Mouse (Mus musculus) midbrain, embryonic 10.5 days (tissue): ENCODE data around the gene Slc8b1. TPM values are rescaled to one million over a fixed set of nuclear protein-coding genes. Genes with fewer than 3 reads are reported as not detected.

Experiments
- DNase-seq: peaks from one replicate; pipeline ENCODE4 v3.0.0-alpha.2; 2017; ENCODE audit warnings: low spot score
- H3K27ac ChIP-seq: fragments of 300-500 bp; sonication (generic); replicated peaks from 2 replicates; pipeline ENCODE4 v1.5.1; 2016; ENCODE audit warnings: mild to moderate bottlenecking
- H3K27me3 ChIP-seq: fragments of 300-500 bp; sonication (generic); 2 replicates; pipeline ENCODE4 v1.6.1; 2016; ENCODE audit warnings: low read depth, mild to moderate bottlenecking; ENCODE audit not compliant: poor library complexity, severe bottlenecking
- H3K36me3 ChIP-seq: fragments of 300-500 bp; sonication (generic); 2 replicates; pipeline ENCODE4 v1.6.1; 2016; ENCODE audit warnings: mild to moderate bottlenecking, moderate library complexity
- H3K4me1 ChIP-seq: fragments of 300-500 bp; sonication (generic); 2 replicates; pipeline ENCODE4 v1.6.1; 2016
- H3K4me3 ChIP-seq: fragments of 300-500 bp; sonication (generic); 2 replicates; pipeline ENCODE4 v1.5.1; 2016; ENCODE audit warnings: mild to moderate bottlenecking, moderate library complexity
- H3K9me3 ChIP-seq: fragments of 300-500 bp; sonication (generic); replicated peaks from 2 replicates; pipeline ENCODE4 v1.6.1; 2016; ENCODE audit warnings: mild to moderate bottlenecking
- WGBS: fragments of 180-500 bp; shearing (Covaris S2); methylation state at CpG from one replicate; pipeline ENCODE4 v1.1.7; 2016; 5-methylcytosine and 5-hydroxymethylcytosine counted together
- polyA plus RNA-seq: library from polyadenylated mRNA; unstranded; fragments of >200 nt; fragmentation: Nextera tagmentation; extraction: Ambion mirVana; gene quantifications from 2 replicates; pipeline ENCODE4 v1.2.1, GENCODE M21; 2016

Gene Slc8b1
- polyA plus RNA-seq, 1 experiment from 2014 or later = 3.9 TPM

DNA sequence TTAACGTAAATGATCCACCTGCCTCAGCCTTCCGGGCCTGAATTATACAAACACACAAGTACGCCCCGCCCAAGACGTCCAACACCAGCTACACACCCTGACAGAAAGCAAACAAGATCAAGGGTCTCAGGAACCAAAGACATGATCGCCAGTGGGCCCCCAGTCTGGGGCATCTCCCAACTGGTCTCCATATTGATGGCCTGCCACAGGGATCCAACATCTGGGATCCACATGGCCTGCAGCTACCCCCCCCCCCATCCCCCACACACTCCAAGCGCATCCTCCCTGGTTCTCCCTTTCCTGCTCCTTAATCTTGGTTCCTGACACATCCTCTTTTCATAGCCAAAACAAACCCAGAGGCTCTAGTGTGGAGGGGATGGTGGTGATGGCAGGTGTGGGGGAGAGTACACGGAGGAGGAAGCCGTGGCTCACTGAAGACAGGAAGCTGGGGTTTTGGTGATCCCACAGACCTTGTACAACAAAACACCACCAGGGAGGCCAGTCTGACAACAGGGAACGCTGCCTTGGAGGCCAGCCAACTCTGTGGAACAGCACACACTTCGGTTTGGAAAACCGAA is 67.6 kb downstream of the Slc8b1 start:
- Histone ChIP-seq H3K4me1 (peaks cover 29% of the 10 kb centered on the region), H3K27ac (peak overlapping the region; percentile 64), H3K27me3 (no peaks in the 10 kb centered on the region), H3K36me3 (peaks cover 32% of the 10 kb centered on the region), H3K4me3 (no peak overlapping the region), H3K9me3 (no peaks in the 10 kb centered on the region)
- no peak for DNase-seq
- 71% methylated on average over 12 of the region's 12 CpGs for WGBS

DNA sequence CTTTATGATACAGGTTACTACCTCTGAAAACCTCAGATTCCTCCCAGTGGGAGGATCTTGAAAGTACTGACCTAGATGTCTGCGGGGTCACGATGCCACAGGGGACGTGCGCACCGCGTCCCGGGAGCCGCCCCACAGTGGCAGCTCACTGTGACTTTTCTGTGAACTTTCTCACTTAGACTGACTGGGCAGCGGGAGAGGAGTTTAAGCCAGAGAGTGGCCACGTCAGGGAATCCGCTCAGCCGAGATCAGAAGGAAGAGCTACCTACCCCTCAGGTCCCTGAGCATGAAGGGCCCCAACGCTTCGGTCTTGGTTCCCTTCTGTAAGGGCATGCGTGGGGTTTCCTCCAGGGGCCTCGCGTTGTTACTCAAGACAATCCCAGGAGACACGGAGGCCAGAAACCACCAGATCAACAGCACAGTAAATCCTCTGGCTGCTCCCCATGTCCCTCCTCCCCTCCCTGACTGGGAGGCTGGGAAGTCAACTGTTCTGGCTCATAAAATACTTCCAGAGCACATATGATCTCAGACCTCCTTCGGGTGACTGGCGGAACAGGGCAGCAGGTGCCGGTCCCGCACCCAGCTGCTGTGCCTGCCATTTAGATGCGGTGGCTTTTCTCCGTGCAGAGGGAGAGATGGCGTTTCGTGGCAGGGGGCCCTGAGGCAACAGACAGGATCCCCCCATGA is 68.4 kb downstream of the Slc8b1 start:
- DNase-seq = no peak
- 76% methylated on average over 26 of the region's 26 CpGs for WGBS
- no peaks in the 10 kb centered on the region for H3K27me3 ChIP-seq
- peaks cover 31% of the 10 kb centered on the region for H3K4me1 ChIP-seq
- peaks cover 39% of the 10 kb centered on the region for H3K36me3 ChIP-seq
- H3K4me3 ChIP-seq = no peak overlapping the region
- no peaks in the 10 kb centered on the region for H3K9me3 ChIP-seq
- H3K27ac ChIP-seq = peak overlapping the region; percentile 64

DNA sequence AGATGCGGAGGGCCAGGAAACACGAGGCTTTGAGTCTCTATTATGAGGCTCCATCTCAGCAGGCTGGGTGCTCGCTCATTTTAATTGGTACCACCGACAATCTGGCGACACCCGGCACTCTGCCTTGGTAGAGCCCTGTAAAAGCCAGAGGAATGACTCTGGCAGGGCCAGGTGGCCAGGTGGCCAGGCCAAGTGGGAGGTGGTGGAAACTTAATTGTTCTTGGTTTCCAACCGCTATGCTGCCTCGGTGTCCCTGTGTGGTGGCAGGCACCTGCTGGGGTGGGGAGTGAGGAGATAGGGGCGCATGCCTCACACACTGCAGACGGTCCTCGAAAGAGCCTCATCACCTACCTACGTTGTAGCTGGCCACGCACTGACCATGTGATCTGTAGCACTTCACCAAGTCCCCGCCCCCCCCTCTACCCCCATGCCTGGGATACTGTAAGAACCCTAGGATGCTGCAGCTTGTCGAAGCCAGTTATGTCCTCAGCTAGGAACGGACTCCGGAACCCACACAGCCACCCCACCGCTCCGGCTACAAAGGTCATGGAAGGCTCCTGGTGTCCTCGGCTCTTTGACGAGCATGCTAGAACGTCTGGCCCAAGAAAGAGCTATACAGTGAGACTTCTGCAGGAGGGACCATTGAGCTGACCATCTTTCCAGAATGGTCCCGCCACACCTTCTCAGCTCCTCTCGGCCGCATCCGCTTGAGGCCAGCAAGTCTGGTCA is 69.1 kb downstream of the Slc8b1 start:
- Histone ChIP-seq H3K27ac (peak overlapping the region; percentile 64; the same call in 1 of the 2 replicates), H3K27me3 (no peaks in the 10 kb centered on the region), H3K4me1 (peaks cover 38% of the 10 kb centered on the region), H3K36me3 (peaks cover 45% of the 10 kb centered on the region), H3K4me3 (no peak overlapping the region), H3K9me3 (no peaks in the 10 kb centered on the region)
- 90% methylated on average over 26 of the region's 26 CpGs for WGBS
- DNase-seq = no peak

DNA sequence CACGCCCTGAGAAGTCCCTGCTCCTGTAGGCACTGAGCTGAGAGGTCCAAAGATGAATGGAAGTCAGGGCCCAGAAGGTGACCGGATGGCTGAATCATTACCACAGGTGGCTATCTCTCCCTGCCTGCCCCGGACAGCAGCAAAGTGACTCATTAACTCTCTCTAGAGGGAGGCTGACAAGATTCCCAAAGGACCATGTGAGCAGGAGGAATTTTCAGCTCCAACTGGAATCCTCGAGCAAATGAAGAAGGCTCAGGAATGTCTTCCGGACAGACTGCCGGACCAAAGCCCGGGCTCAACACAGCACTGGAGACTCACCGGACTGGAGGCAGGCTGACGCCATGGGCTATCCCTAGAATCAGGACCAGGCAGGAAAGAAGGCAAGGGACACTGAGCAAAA is 71.0 kb downstream of the Slc8b1 start:
- Histone ChIP-seq H3K36me3 (peaks cover 45% of the 10 kb centered on the region), H3K4me3 (no peak overlapping the region), H3K9me3 (no peaks in the 10 kb centered on the region), H3K27me3 (peaks cover 10% of the 10 kb centered on the region; the same call in 1 of the 2 replicates), H3K4me1 (peaks cover 52% of the 10 kb centered on the region), H3K27ac (no peak overlapping the region)
- 91% methylated on average over 9 of the region's 9 CpGs for WGBS
- DNase-seq = no peak

DNA sequence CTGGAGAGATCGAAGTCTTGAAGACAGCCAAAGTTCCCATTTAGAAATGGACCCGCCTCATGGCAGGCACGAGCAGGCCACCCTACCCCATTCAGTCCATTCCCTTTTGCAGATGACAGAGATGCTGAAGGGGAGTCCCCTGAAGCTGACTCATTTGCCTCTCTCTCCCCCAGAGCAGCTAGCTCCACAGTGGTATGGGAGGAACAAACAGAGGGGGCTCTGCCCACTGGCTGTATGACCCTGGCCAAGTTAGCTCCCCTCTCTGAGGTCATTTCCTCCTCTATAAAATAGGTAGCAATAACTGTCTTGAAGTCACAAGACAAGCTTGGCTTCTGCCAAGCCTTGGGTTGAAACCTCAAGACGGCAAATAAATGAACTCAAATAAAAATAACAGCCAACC is 72.5 kb downstream of the Slc8b1 start:
- H3K27ac ChIP-seq = no peak overlapping the region
- peaks cover 45% of the 10 kb centered on the region for H3K36me3 ChIP-seq
- peaks cover 60% of the 10 kb centered on the region for H3K4me1 ChIP-seq
- H3K27me3 ChIP-seq = peaks cover 18% of the 10 kb centered on the region
- 90% methylated on average over 4 of the region's 4 CpGs for WGBS
- no peak for DNase-seq
- no peak overlapping the region for H3K4me3 ChIP-seq
- no peaks in the 10 kb centered on the region for H3K9me3 ChIP-seq

Other genes with a start within 250 kb of the Slc8b1 start
- gene Lhx5, start 79.5 kb upstream of the Slc8b1 start, polyA plus RNA-seq = 23.5 and 30.5 TPM in 2 replicates
- gene Sdsl, start 38.4 kb upstream of the Slc8b1 start, polyA plus RNA-seq = 5.5 and 6.2 TPM in 2 replicates
- gene Sds, start 34.6 kb upstream of the Slc8b1 start, polyA plus RNA-seq = not detected in 2 replicates
- gene Plbd2, start 7.5 kb upstream of the Slc8b1 start, polyA plus RNA-seq = 35.6 and 37.0 TPM in 2 replicates
- gene Tpcn1, start 77.5 kb downstream of the Slc8b1 start, polyA plus RNA-seq = 10.3 and 11.1 TPM in 2 replicates
- gene Iqcd, start 77.8 kb downstream of the Slc8b1 start, polyA plus RNA-seq = 0.95 and 0.98 TPM in 2 replicates
- 16.0 and 16.2 TPM in 2 replicates for gene Rita1, start 101.4 kb downstream of the Slc8b1 start, polyA plus RNA-seq
- 59.4 and 59.7 TPM in 2 replicates for gene Ddx54, start 101.6 kb downstream of the Slc8b1 start, polyA plus RNA-seq
- gene Cfap73, start 123.1 kb downstream of the Slc8b1 start, polyA plus RNA-seq = not detected in 2 replicates
- 0.10 and 0.21 TPM in 2 replicates for gene Rasal1, start 137.6 kb downstream of the Slc8b1 start, polyA plus RNA-seq
- 2.2 and 4.8 TPM in 2 replicates for gene Dtx1, start 200.8 kb downstream of the Slc8b1 start, polyA plus RNA-seq
- gene Oas2, start 238.7 kb downstream of the Slc8b1 start, polyA plus RNA-seq = 0.09 TPM in 1 of 2 replicates, not detected in the other